Mouse (Mus musculus): ENCODE measurements at regions not wholly inside any gene's neighbourhood (a gene's known extent, or its start where the extent isn't known, plus 50 kb on each side); places are given as distances from the start of the nearest gene placed in this dataset.

DNA sequence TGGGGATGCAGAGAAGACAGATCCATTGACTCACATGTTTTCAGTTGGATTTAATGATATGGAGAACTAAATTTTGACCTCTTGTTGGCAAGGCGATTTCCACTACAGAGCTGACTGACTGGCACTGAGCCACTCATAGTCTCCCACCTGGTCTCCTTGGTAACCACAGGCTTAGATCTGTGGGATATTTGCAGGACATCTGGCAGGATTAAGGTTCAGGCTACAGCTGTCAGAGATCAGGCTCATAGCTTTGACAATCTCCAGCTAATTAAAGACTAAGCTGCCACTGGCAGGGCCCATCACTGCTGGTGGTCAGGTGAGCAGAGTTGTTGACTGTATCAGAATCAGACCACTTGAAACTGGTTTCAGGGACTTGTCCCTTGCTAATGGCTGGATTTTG lies 595.4 kb downstream of the Sema5a start:
- no peaks in the 10 kb centered on the region for H3K27me3 ChIP-seq
- H3K27ac ChIP-seq, result no peak overlapping the region
- no peaks in the 10 kb centered on the region for H3K4me1 ChIP-seq
- no peak for ATAC-seq (ENCODE audit: borderline replicate concordance, extremely low read depth, low FRiP score, low TSS enrichment)
- H3K4me2 ChIP-seq, result no peak overlapping the region
- no peaks in the 10 kb centered on the region for H3K9me3 ChIP-seq
- H3K9ac ChIP-seq, result no peak overlapping the region
- H3K4me3 ChIP-seq, result no peak overlapping the region
- WGBS, result 74% methylated on average over 1 of the region's 1 CpGs
- no peaks in the 10 kb centered on the region for H3K36me3 ChIP-seq
